Mouse (Mus musculus) spleen, adult 2 months (tissue): ENCODE measurements around the gene Ube3b.

Experiments
- CTCF ChIP-seq: fragments of 200-500 bp; IDR thresholded peaks from 2 replicates; pipeline ENCODE4 v1.5.1; 2011; ENCODE audit warnings: mild to moderate bottlenecking, inconsistent platforms; ENCODE audit not compliant: insufficient read depth, insufficient read length, insufficient replicate concordance; ENCODE audit errors: extremely low read depth
- POLR2A ChIP-seq: fragments of 200-500 bp; IDR thresholded peaks from 2 replicates; pipeline ENCODE4 v1.6.1; 2011; ENCODE audit warnings: low read depth, low read length, inconsistent platforms

DNA sequence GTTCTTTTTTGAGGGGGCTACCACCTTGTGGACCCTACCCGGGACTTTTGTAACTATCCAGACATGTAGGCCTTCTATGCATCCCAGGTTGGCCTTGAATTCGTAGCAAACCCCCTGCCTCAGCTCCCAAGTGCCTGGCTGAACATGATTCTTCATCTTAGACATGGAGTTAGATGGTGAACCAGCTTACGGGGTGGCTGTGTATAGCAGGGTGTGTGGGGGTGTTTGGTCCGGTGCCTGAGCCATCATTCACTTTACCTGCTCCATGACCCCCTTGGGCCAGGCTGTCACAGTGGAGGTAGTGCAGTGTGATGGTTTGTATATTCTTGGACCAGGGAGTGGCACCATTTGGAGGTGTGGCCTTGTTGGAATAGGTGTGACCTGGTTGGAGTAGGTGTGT, 87.6 kb downstream of the Ube3b start:
- TF ChIP-seq CTCF, result no peak
- TF ChIP-seq POLR2A, result no peak
